Mouse (Mus musculus) lung, adult 18-20 months (tissue): ENCODE results near the gene Susd1.
"Not testable (repeated sequence)": the region's sequence is repeated elsewhere in the genome, so short reads cannot be mapped to it uniquely, and the experiment has no call there.

Experiments used
- DNase-seq, 2 experiments: peaks; one replicate each; pipeline ENCODE4 v3.0.0; 2022; ENCODE audit warnings: mixed read lengths in 2 of 2

Gene Susd1

GRCm38 (mm10) chr4:59319136-59319941, 119.1 kb downstream of the Susd1 start:
- DNase-seq = no peak

DNA sequence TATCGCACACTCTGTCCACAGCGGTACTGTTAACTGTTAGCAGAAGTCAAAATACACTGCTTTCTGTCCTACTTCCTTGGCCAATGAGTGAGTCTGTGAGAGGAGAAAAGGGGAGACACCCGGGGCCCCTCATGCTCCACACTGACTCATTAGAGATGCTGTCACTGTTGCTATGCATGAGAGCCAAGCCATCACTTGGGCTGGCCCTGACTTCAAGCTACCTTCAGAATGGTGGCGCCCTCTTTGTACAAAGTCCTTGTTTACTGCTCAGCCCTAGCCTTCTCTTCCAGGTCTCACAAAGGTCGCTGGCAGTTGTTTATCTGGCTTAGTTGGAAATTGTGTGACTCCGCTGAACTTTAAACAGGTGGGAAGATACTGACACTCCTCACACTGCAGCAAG, 119.8 kb downstream of the Susd1 start:
- DNase-seq = no peak

GRCm38 (mm10) chr4:59315553-59316405, 122.7 kb downstream of the Susd1 start:
- no peak for DNase-seq

- DNase-seq = no peak
These were observed 123.4 kb downstream of the Susd1 start for GRCm38 (mm10) chr4:59314939-59315552.

GRCm38 (mm10) chr4:59312945-59313344, 125.5 kb downstream of the Susd1 start:
- DNase-seq = no peak

GRCm38 (mm10) chr4:59310590-59310989, 127.8 kb downstream of the Susd1 start:
- no peak for DNase-seq

GRCm38 (mm10) chr4:59307841-59308589, 130.4 kb downstream of the Susd1 start:
- DNase-seq = no peak

GRCm38 (mm10) chr4:59302387-59302786, 136.0 kb downstream of the Susd1 start:
- no peak for DNase-seq

- no peak for DNase-seq
These were observed 137.2 kb downstream of the Susd1 start for GRCm38 (mm10) chr4:59301025-59301815.

- peak in 1 of 2 experiments; percentile 19 for DNase-seq
These were observed 139.5 kb downstream of the Susd1 start for GRCm38 (mm10) chr4:59298719-59299496.

- no peak for DNase-seq
These were observed 143.3 kb downstream of the Susd1 start for GRCm38 (mm10) chr4:59295127-59295526.

DNA sequence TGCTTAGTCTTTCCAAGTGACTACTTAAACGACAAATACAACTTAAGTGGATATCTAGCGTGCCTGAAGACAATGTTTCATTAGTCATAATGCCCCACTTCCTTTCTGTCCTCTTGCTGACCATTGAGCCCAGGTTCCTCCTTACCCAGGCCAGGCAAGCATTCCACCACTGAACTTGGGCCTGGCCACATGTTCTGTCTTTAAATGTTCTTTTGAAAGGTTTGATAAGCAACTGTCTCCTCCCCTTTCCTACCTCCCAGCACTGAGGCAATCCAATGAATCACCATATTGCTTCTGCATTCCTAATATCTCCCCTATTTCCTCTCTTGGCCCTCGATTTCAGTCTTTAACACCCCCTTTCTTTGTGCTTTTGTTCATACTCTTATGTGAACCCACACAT, 143.8 kb downstream of the Susd1 start:
- DNase-seq = no peak

- DNase-seq = peak in 1 of 2 experiments; percentile 53
These were observed 146.3 kb downstream of the Susd1 start for GRCm38 (mm10) chr4:59291914-59292718.

- no peak for DNase-seq
These were observed 147.4 kb downstream of the Susd1 start for GRCm38 (mm10) chr4:59290972-59291576.

GRCm38 (mm10) chr4:59287103-59287502, 151.3 kb downstream of the Susd1 start:
- no peak for DNase-seq

DNA sequence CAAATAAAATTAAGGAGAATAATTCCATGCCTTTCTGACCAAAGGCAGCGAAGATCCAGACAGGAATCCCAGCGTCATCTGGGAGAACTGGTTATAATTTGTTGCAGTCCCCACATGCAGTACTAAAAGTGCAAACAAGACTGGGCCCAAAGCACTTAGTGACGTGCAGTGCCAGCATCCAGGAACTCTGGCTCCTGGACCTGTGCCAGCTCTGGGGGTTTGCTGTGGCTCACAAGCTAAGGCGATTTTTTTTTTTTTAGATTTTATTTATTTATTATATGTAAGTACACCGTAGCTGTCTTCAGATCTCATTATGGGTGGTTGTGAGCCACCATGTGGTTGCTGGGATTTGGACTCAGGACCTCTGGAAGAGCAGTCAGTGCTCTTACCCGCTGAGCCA, 152.1 kb downstream of the Susd1 start:
- not testable (repeated sequence) for DNase-seq

DNA sequence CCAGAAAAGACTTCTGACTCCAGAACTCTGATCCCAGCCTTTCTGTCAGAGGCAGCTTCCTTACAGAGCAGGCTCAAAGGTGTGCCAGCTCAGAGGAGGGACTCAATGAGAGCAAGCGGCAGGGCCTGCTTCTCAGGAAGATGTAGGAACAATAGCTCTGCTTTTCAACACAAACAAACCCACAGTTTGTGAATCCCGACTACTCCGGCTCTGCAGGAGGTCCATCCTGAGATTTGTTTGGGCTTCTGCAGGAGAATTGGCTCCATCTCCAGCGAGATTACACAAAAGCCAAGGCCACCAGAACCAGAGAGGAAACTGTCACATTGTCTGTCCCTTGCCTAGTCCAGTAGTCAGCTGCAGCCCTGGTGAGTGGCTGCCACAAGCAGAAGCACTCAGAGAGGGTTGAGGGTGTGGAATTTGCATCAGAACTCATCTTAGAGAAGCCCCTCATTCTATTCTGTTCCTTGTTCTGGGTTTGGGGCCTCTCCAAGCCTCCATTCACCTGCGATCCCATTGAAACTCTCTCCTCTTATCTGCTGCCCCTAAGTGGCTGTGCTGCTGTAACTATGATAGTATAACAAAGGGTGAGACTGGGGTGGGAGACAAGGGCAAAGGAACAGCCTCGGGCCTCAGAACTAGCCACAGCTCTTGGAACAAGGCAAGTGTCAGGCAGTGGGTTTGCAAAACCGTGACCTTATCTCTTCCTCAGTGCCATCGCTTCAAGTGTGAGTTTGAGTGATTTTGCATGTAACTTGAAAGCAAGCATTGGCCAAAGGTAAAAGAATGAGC, 155.5 kb downstream of the Susd1 start:
- peak; percentile 32 to 58 for DNase-seq

DNA sequence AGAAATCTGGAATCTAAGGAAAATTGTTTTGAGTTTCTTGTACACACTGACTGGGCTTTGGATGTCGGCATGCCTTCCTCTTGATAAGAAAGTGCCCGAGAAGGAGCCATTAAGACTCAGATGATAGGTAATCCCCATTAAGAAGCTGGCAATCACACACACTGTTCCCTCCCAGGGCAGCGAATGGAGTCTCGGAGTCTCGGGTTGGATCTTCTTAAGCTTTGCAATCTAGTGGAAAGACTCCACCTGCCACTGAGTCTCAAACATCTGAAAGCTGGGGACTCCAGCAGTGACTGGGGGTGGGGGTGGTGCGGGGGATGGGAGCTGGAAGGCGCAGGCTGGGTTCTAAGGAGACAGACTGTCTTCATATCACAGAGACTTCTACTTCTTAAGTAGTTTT, 156.3 kb downstream of the Susd1 start:
- no peak for DNase-seq

DNA sequence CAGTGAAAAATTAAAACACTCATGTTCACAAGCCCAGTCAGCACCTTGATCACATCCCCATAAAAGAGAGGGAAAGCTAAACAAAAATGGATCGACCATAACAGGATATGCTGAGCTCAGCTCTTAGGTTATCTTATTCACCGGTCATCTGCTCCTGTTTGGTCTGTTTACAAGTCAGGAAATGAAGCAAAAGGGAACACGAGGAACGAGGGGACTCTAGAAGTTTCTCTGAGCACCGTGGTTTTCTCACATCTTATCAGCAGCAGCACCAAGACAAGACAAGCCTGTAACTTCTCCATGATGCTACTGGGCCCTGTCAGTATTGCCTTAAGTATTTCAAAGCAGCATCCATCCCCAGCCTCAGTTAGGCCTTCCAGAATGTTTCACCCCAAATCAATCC, 157.6 kb downstream of the Susd1 start:
- DNase-seq = no peak
